ENCODE assay signal across 8 mouse cellular contexts in genomic region chrX:77432846-77433810, GRCm38 (mm10).
DNase-seq lines count a peak whose midpoint lies in the region; ATAC-seq lines count a peak whose summit lies in the region.

No protein-coding gene starts in this region.

- H3K36me3 ChIP-seq in hindbrain, embryonic 14.5 days (replicated peaks; ENCODE audit: control insufficient read depth, insufficient read depth): no peaks in the 10 kb centered on the region

- peak overlapping the region; percentile 81 for H3K27ac ChIP-seq in hindbrain, embryonic 14.5 days

- 0 out of 2 replicates have a peak overlapping the region, but pooled peaks have one; percentile 4 for H3K9ac ChIP-seq in hindbrain, embryonic 14.5 days

- H3K4me3 ChIP-seq in hindbrain, embryonic 14.5 days (replicated peaks; ENCODE audit: low read length): peak overlapping the region; percentile 12; the same call in 1 of the 2 replicates

- no peaks in the 10 kb centered on the region for H3K9me3 ChIP-seq in hindbrain, embryonic 14.5 days (ENCODE audit: control insufficient read depth, low read length)

- H3K27me3 ChIP-seq in hindbrain, embryonic 14.5 days (ENCODE audit: control insufficient read depth, insufficient read depth, low read length): no peaks in the 10 kb centered on the region

- 12% methylated on average over 26 of the region's 29 CpGs for WGBS in hindbrain, embryonic 14.5 days

- H3K4me2 ChIP-seq in hindbrain, embryonic 14.5 days (replicated peaks): peak overlapping the region; percentile 42

- ATAC-seq in hindbrain, embryonic 14.5 days (ENCODE audit: low FRiP score): peak; percentile 98

- DNase-seq in NIH3T3 (ENCODE audit: low read depth): peak; percentile 97
- peak; percentile 98 to 99 for DNase-seq in cerebellum, postnatal 10 days
- peak; percentile 88 to 90 for DNase-seq in frontal cortex, postnatal 14 days (ENCODE audit: low spot score in 2 of 2)
- DNase-seq in hindbrain, embryonic 14.5 days (ENCODE audit: low spot score): peak; percentile 96
- DNase-seq in layer of hippocampus, postnatal 36 days: peak; percentile 87 to 88
- DNase-seq in lung, postnatal 36 days: peak; percentile 98
- DNase-seq in retina, postnatal 1 day: peak; percentile 98
- peak; percentile 78 to 92 for DNase-seq in urinary bladder, adult 18-20 months (ENCODE audit: low spot score in 2 of 2)

- peaks cover 5% of the 10 kb centered on the region for H3K4me1 ChIP-seq in hindbrain, embryonic 14.5 days (replicated peaks; ENCODE audit: control insufficient read depth, insufficient read depth, low read length)

Comparison
In these comparisons a context has a peak if more than half of its experiments do, and no peak if none do; other contexts are left out.
1. Peak in every context shown above with its lines: DNase-seq, ATAC-seq, H3K4me3 ChIP-seq and H3K27ac ChIP-seq.